Mouse (Mus musculus) left cerebral cortex, adult 8-10 months (tissue): ENCODE measurements around the gene Kifap3. TPM values are rescaled to one million over a fixed set of nuclear protein-coding genes. Genes with fewer than 3 reads are reported as not detected.
A peak's percentile ranks its signal among the peaks of the same experiment; 100 is the strongest.
"Not testable (repeated sequence)": the region's sequence is repeated elsewhere in the genome, so short reads cannot be mapped to it uniquely, and the experiment has no call there.

ENCODE experiments used
- DNase-seq, 2 experiments: peaks; one replicate each; pipeline ENCODE4 v3.0.0; 2022; ENCODE audit warnings: low spot score in 2 of 2
- total RNA-seq, 4 experiments: library from RNA; stranded (reverse); gene quantifications; 2 replicates each; pipeline ENCODE4 v1.2.4; 2022

Gene Kifap3
- total RNA-seq = 100 to 1,000 TPM; 180 to 202 (median 190) TPM

DNA sequence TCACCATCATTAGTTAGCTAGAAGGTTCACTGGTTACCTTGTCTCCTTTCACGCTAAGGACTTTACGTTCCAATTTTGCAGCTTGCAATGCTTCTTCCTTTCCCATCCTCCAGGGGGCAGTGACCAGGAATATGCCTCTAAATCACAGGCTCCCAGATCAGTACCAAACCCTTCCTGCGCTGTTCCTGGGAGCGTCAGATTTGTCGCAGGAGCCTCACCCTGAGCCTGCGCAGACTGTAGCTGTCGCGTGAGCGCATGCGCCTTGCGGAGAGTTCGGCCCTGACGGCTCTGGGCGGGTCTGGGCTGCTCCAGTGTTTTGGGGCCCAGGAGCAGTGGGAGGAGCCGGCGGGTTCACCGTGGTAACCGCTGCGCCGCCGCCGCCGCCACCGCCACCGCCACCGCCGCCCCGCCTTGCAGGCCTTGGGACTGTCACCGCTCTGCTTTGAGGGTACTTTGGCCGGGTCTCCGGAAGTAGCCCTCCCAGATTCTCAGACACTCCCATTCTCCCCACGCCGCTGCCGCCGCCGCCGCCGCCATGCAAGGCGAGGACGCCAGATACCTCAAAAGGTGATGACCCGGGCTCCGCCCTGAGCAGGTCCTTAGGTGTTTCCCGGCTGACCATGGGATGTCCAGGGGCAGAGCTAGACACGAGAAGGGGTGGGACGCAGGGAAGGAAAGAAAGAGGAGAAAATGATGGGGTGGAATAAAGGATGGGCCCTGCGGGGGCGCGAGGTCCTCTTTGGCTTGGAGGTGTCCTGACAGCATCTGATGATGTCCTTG, at the start of gene Kifap3:
TSS of gene Kifap3 (plus strand) at position 248 of the 780 bp plus-strand sequence.
- peak; percentile 91 to 99 for DNase-seq

DNA sequence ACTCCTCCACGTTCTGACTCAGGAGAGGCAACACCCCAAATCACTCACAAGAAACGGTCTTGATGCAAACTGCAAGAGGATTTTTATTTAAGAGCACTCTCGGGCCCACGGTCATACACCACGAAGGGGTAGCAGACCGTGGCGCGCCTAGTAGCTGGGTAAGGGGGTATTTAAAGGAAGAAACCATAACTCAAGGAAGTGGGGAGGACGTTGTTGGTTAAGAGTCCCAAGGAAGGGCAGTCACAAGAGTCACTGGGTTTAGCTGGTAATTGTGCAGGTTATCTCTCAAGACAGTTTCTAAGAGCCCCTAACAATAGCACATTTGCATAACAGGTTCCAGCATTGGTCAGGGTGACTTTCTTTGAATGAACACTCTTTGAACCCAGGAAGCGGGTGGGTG, 48.2 kb upstream of the Kifap3 start:
- not testable (repeated sequence) for DNase-seq

DNA sequence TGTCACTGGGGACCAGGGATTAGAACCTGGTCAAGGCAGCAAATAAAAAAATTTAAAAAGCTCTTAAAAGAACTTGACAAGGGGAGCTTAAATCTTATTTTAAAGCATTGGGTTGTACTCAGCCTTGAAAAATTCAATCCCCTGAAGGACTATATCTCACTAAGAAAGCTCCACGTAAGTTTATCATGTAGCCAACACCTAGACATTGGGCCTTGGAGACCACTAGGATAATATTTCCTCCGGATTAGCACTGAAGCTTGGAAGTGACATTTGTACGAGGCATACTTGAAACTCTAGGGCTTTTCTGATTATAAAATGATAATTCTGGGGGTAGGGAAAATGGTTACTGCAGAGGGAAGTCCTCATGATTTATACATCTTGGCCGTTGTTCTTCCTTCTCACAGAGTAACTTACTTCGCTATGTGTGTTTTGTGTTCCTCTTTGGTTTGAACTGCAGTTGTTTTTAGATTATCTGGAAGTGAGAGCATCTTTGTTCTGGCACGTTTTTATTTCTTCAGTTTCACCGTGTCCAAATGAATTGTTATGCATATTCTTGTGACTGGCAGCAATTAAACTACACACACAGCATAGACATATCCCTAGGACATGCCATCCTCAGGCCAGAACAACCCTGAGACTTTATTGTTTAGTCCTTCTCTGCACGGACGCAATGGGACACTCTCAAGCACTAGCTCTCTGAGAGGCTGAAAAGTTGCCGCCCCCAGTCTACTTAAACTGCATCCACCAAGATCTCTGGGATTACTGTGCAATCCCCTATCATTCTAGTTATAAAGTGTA, 42.7 kb upstream of the Kifap3 start:
- DNase-seq = no peak

DNA sequence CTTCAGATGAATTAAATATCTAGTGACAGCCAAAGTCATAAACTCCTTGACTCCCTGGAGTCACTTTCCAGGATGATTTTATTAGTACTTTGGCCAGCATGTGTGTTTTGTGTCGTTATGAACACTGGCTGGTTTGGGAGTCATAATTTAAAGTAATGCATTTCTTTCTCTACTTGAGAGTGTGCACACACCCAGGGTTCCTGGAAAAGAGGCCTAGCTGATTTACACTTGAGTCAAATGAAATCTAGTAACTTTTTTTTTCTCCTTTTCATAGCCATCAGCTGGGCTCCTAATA, 42.2 kb upstream of the Kifap3 start:
- DNase-seq = no peak

DNA sequence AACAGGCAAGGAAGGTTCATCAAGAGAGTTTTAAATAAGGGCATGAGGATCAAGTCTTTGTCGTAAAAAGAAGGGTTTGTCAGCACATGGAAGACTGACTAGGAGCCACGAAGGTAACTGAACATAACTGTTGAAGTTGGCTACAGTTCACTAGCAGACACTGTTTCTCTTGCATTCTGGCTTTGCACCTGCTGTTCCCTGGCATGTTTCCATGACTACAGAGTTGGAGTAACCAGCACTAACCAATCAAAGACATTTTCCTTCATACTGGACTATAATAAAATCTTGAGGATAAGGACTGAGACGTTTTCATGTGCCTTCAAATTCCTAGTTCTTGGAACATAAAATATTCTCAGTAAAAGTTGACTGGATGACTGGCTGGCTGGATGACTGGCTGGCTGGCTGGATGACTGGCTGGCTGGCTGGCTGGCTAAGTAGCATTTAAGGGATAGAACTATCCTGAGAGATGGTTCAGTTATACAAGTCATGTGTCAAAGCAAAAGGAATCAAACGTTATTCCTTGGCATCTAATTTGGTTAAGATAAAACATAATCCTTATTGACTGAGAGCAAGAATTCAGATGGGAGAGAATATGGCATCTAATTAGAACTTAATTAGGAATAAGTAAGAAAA, 27.9 kb upstream of the Kifap3 start:
- no peak for DNase-seq

DNA sequence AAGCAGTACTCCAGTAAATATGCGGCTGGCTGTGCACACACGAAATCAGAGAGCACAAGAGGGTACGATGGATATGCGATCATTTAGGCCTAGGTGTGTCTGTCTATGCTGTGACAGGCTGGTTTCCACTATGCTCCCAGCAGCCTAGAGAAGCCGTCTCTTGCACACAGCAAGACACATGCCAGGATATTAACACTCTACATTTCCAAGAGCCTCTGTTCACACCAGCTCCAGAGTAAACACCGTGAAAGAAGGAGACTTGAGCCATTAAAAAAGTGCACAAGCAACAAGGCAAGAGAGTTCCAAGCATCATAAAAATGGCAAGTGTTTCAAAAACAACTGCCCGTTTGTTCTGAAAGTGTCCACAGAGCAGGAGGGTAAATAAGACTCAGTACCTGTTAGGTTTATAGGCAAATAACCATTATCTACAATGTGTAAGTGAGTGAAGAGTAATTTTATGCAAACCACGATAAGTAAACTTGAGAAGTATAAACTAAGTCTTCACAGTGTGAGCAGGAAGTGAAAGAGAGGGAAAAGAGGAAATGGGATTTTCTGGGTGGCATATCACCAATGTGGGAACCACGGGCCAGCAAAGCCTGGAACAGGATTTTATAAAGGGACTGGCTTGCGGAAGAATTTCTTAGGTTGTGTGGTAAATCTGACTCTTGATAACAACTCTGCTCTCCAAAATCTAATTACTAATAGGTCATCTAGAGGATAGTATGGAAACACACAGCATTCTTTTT, 21.7 kb upstream of the Kifap3 start:
- no peak for DNase-seq

DNA sequence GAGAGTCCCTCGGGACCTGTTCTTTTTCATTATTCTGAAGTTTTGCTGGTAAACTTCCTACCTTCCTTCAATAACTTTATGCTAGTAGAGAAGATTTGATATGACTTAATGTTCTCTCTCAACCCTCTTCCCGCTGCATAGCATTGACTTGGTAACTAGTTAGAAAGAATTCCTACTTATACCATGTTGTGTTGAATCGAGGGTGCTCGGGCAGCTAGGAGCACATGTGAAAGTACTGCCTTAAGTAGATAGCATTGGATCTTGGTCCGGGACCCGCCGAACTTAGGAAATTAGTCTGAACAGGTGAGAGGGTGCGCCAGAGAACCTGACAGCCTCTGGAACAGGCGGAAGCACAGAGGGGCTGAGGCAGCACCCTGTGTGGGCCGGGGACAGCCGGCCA, 4.2 kb downstream of the Kifap3 start:
- not testable (repeated sequence) for DNase-seq

DNA sequence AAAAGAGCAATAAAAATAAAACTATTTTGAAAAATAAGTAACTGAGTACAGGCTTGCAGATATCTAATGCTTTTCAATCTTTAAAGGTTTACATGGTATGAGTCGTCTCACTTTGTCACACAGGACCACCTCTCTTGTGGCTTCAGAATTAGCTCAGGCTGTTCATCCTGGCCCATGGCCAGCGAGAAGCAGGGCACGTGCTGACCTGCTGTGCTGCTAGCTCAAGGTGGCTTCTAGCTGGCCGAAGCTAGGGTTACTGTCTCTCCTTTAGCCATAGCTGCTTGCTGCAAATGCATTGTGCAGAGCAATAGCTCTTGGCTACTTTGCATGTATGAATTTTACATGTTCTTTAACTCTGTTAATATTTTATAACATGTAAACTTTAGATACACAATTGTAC, 42.0 kb downstream of the Kifap3 start:
- DNase-seq = no peak

DNA sequence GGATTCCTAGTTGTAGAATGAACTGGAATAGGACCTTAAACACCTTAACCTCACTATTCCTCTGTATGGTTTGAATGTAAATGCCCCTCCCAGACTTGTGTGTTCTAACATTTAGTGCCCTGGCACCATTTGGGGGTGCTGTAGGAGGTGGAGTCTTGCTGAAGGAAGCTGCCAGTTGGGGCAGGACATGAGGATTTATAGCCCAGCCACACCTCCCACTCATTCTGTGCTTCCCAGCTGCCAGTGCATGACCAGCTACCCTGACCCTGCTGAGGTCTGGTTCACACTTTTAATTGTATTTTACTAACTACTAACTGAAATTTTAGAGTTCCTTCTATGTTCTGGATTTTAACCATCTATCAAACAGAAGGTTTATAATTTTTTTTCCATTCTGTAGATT, 50.1 kb downstream of the Kifap3 start:
- DNase-seq = no peak

DNA sequence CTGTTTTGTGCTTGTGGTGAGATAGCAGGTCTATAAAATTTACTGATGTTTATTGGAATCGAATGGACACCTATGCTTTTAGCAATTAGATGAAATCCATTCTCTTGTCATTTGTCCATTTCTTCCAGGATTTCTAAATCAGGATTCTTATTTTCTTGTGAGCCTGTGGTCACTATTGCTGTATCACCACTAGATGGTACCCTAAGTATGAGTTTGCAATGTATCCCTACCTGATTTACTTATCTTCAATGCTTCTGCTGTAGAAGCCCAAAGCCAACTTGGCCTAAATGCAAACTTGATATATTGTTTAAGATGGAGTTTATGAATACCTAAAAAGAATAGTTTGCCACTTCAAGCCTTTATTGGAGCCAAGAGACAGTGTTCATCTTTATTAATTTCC, 54.7 kb downstream of the Kifap3 start:
- no peak for DNase-seq

DNA sequence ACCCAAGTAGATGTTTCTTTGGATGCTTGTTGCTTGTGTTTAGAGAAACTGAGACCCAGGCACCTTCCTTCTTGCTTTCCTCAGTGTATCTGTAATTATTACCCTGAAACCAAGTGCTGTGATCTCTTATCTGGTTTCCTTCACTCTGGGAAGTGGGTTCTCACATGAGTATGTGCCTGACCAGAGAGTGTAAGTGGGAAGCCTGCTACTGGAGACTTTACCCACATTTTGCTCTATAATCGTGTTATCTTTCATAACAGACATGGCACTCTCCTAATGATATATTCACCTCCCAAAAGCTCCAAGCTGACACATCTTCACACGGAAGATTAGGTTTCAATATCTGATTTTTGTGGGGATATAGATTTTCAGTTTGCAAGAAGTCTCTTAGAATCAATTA, 55.7 kb downstream of the Kifap3 start:
- DNase-seq = no peak

DNA sequence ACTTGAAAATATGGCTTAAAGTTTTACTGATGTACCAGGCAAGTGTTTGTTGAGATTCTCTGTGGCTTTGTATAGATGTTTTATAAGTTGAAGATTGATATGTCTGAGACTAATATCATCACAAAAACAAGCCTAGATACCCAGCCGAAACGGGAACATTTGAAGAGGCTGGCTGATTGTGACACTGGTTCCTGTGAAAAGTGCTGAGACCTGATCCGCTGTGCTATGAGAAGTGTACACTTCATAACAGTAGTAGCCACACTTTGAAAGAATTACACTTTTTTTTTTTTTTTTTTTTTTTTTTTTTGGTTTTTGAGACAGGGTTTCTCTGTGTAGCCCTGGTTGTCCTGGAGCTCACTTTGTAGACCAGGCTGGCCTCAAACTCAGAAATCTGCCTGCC, 59.1 kb downstream of the Kifap3 start:
- DNase-seq = not testable (repeated sequence)

DNA sequence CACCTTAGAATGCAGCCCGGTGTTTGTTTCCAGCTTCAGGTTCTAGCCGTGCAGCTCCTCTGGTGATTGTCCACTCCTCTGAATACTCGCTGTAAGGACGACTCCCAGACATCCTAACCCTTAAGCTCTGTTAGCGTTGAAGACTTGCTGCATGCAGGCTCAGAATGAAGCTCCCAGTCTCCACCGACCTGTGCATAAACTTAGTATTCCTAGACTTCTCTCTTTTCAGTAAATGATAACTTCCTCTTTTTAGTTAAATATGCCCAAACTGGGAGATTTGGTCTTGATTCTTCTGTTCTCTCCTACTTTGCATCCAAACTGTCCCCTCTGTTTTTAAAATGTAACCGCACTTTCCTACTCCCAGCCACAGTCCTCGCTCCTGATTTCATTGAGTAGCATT, 61.2 kb downstream of the Kifap3 start:
- no peak for DNase-seq

DNA sequence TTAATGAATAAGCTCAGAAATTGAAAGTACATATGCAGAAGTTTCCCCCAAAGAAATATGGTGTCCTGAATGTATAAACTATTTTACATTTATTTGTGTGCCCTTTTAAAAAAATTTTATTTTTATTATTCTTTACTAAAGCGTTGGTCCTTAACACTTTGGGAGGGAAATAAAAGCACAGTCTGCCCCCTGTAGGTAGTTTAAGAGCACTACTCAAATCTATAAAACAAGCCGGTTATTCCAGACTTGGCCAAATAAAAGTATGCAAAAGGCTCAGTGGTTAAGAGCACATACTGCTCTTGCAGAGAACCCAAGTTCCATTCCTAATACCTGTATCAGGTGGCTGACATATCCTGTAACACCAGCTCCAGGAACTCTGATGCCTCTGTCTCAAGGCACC, 62.9 kb downstream of the Kifap3 start:
- DNase-seq = no peak

DNA sequence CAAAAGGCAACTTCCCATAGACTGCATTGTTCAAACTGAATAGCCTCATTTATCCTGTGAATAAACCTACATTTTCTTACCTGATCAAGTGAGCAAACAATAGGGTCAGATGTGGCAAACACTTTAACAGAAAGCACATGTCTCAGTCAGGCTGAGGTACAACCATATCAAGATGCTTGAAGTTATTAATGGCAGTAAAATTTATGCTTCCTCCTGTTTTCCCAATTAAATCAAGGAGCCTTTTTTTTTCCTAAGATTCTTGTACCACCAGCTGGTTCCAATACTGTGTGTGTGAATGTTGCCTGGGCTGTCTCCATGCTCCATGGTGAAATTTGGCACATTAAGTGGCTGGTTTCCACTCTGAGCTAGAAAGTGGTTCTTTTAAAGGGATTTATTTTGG, 64.5 kb downstream of the Kifap3 start:
- DNase-seq = no peak

DNA sequence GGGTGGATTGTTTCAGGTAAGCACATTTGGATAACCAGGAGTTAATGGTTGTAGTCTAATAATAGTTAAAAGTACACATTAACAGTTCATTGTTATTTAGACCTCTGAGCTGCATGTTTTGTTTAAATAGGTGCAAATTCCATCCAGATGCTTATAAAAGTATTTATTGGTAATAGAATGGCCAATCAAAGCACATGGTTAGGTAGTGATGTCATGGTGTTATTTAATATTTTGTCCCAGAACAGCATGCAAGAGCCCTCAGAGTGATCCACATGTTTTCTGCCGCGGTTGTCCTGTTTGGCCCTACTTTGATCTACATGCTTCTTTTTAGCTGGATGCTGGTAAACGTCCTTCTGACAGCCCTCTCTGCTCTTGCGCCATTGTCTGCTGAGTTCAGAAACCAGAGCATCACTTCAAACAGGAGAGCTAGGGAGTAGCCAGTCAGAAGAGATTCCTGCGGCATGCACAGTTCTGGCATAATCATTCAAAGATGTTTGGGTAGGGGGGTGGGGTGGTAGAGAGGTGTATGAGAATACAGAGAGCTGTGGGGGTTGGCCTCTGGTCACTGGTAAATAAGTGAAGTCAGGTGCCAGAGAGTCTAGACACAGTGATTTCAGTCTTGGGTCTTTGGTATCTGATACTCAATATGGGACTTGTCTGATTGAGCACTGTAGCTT, 73.6 kb downstream of the Kifap3 start:
- DNase-seq = no peak

DNA sequence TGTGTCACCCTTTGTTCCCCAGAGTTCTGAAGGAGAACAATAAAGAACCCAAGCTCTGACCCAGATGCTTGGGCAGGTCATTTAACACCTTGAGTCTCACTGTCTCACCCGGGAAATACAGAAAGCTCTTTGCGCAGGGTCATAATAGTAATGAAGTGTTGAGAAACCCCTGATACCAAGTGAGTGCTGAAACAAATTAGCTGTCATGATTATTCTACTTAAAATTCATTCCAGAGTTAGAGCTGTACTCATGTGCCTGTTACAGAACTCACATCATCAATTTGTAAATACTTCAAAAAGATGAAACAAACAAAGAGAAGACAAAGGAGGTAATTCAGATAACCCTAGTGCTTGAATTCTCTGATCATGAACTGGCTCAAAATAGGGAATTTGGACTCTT, 79.0 kb downstream of the Kifap3 start:
- no peak for DNase-seq

DNA sequence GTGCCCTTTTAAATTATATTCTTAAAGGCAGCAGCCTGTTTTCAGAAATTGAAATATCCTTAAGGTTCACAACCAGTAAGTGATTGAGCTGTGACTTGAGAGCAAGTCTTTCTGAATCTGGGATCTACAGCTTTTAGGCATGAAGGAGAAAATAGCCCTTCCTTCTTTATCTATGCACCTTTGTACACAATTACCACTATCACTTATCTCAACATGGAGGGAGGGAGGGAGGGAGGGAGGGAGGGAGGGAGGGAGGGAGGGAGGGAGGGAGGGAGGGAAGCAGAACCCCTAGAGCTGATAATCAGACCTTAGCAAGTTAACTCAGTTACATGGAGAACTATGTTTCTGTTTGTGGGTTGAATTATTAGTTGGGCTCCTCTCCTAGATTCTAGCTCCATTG, 82.2 kb downstream of the Kifap3 start:
- DNase-seq = no peak

DNA sequence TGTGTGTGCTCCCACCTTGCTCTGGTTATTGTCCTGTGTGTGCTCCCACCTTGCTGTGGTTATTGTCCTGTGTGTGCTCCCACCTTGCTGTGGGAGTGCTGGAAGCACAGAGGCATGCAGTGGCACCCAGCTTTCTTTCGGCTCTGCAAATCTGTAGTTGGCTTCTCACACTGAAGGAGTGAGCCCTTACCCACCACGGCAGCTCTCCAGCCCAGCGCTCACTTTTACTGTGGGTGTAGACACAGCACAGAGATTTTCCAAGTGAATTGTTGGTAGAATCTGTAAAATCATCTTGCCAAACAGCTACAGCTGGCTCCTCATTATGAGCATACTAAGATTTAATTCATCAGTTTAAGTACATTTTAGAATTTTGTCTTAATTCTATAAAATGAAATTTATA, 93.8 kb downstream of the Kifap3 start:
- no peak for DNase-seq

DNA sequence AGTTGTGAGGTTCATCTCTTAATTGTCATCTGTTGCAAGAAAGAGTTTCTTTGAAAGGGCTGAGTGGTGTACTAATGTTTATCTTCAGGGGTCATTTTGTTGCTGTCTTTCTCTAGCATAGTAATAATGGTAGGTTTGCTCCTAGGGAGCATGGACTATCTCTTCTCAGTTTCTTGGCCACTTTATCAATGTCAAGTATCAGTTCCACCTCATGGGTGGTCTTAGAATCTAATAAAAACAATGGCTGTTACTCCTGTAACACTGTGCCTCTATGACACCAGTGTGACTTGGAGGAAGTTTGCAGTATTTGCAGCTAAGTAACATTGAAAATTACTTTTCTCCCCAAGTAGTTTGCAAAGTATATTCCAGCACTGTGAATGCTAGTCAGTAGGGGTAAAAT, 110.2 kb downstream of the Kifap3 start:
- DNase-seq = no peak

DNA sequence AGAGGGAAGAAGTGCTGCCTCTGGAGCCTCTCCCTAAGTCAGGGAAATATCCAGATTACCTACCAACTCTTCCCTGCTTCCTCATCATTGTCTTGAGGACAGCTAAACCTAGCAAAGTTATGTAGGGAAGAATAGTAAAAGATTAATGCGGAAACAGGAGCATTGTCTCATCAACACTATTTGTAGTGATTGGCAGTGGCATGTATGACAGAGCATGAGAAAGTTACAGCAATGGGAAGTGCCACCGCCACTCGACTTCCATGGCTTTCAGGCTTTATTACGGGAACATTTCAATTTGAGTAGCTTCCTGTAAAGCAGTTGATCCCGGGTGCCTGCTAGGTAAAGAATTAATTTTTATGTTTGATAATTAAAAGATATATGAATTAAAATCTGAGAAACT, 113.9 kb downstream of the Kifap3 start:
- DNase-seq = no peak
